Mouse (Mus musculus): ENCODE measurements around the gene Nts.

- TF ChIP-seq CTCF (IDR thresholded peaks at IDR 0.05; ENCODE audit: low read depth) (no peak), EP300 (IDR thresholded peaks at IDR 0.05; ENCODE audit: low read depth) (no peak)
These were observed 20.9 kb downstream of the Nts start for GRCm38 (mm10) chr10:102469412-102469811.

Measured in heart, postnatal 0 days (tissue).